Mouse (Mus musculus): Measurements from ENCODE around the gene Olfr508.
"Not testable (repeated sequence)": the region's sequence is repeated elsewhere in the genome, so short reads cannot be mapped to it uniquely, and the experiment has no call there.

The Olfr508 gene

GRCm38 (mm10) chr7:108629694-108630093 lies at the start of gene Olfr508:
Gene Olfr508 (plus strand): TSS chr7:108629994.
- DNase-seq (ENCODE audit: extremely low spot score, low spot score): no peak

GRCm38 (mm10) chr7:108589797-108590196 lies 40.0 kb upstream of the Olfr508 start:
- DNase-seq (ENCODE audit: extremely low spot score, low spot score): no peak

GRCm38 (mm10) chr7:108601916-108602315 lies 27.9 kb upstream of the Olfr508 start:
- not testable (repeated sequence) for DNase-seq (ENCODE audit: extremely low spot score, low spot score)

- no peak for DNase-seq (ENCODE audit: extremely low spot score, low spot score)
Observed at GRCm38 (mm10) chr7:108610487-108610886, 19.3 kb upstream of the Olfr508 start, which contains the start of gene Olfr506. Gene Olfr506 (plus strand): TSS chr7:108610787.

- no peak for DNase-seq (ENCODE audit: extremely low spot score, low spot score)
Observed at GRCm38 (mm10) chr7:108614110-108614509, 15.7 kb upstream of the Olfr508 start.

GRCm38 (mm10) chr7:108616781-108617180 lies 13.0 kb upstream of the Olfr508 start:
- DNase-seq (ENCODE audit: extremely low spot score, low spot score): not testable (repeated sequence)

- no peak for DNase-seq (ENCODE audit: extremely low spot score, low spot score)
Observed at GRCm38 (mm10) chr7:108621514-108621913, 8.3 kb upstream of the Olfr508 start, which contains the start of gene Olfr507. Gene Olfr507 (plus strand): TSS chr7:108621814.

GRCm38 (mm10) chr7:108651806-108652205 lies 22.0 kb downstream of the Olfr508 start, which contains the start of gene Olfr509:
Gene Olfr509 (minus strand): TSS chr7:108651906.
- DNase-seq (ENCODE audit: extremely low spot score, low spot score): no peak

- no peak for DNase-seq (ENCODE audit: extremely low spot score, low spot score)
Observed at GRCm38 (mm10) chr7:108662419-108662818, 32.6 kb downstream of the Olfr508 start.

GRCm38 (mm10) chr7:108666118-108666517 lies 36.3 kb downstream of the Olfr508 start, which contains the start of gene Olfr510:
Gene Olfr510 (plus strand): TSS chr7:108666418.
- DNase-seq (ENCODE audit: extremely low spot score, low spot score): no peak

GRCm38 (mm10) chr7:108671058-108671457 lies 41.3 kb downstream of the Olfr508 start:
- no peak for DNase-seq (ENCODE audit: extremely low spot score, low spot score)

- DNase-seq (ENCODE audit: extremely low spot score, low spot score): no peak
Observed at GRCm38 (mm10) chr7:108678886-108679285, 49.1 kb downstream of the Olfr508 start.
